Mouse (Mus musculus) WW6 (cell line): Measurements from ENCODE around the gene Klk1b16.
"Not testable (repeated sequence)": the region's sequence is repeated elsewhere in the genome, so short reads cannot be mapped to it uniquely, and the experiment has no call there.

Experiments
- DNase-seq: peaks from one replicate; pipeline ENCODE4 v3.0.0-alpha.2; 2013; ENCODE audit warnings: low read depth, low spot score

Klk1b16 gene

DNA sequence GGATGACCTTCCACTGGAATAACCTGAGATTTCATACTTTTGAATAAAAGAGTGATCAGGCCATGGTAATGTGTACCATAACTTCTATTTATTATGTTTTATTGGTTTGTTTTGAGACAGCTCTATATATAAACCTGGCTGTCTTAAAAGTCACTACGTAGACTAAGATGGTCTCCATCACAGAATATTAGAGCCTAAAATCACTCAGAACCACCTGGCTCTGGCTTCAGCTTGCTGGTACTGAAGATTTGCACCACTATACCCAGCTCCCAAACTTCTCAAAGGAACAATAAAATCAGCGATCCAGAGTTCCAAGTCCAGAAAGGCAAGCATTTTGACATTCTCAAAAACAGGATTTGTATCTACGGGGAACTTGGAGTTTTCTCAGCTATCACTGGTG lies at the start of gene Klk1b16:
TSS of gene Klk1b16 (plus strand) at position 301 of the 400 bp plus-strand sequence.
- DNase-seq = no peak

DNA sequence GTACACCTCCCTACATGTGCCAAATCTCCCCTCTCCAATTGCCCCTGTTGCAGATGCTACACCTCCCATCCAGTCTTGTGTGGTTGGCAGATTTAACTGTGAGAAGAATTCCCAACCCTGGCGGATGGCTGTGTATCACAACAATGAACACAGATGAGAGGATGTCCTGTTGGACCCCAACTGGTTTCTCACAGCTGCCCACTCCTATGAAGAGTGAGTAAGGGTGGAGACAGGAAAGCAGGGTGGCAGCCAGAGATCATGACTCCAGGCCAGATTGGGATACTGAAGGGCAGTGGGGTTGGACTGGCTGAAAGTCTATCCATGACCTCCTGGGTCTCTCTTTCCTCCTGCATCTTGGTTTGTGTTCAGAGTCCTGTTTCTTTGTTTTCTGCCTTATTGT lies 40.5 kb upstream of the Klk1b16 start:
- DNase-seq = no peak

DNA sequence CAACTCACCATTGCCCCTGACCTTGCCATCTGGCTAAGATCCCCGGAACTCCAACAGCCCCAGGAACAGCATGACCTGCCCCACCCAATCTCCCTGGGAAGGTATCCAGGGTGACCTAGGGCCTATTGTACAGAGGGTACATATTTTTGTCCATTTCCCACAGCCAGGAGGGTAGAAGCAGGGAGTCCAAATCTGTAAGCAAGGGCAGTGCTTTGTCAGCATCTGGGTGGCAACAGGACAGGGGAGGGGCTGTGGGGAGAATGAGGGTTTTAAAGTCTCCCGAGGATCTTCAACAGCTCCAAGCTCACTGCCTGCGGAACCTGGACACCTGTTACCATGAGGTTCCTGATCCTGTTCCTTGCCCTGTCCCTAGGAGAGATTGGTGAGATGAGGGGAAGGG lies 34.5 kb upstream of the Klk1b16 start, which contains the start of gene Klk1b21:
TSS of gene Klk1b21 (plus strand) at position 301 of the 400 bp plus-strand sequence.
- DNase-seq = not testable (repeated sequence)

DNA sequence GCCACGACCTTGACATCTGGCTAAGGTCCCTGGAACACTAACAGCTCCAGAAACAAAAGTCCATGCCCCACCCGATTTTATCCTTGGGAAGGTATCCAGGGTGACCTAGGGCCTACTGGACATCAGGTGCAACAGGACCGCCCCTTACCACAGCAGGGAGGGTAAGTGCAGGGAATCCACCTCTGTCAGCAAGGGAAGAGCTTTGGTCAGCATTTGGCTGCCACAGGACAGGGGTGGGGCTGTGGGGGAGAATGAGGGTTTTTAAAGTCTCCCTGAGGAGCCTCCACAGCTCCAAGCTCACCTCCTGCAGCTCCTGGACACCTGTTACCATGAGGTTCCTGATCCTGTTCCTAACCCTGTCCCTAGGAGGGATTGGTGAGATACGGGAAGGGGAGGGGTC lies 24.2 kb upstream of the Klk1b16 start, which contains the start of gene Klk1b22:
TSS of gene Klk1b22 (plus strand) at position 301 of the 400 bp plus-strand sequence.
- DNase-seq = no peak

DNA sequence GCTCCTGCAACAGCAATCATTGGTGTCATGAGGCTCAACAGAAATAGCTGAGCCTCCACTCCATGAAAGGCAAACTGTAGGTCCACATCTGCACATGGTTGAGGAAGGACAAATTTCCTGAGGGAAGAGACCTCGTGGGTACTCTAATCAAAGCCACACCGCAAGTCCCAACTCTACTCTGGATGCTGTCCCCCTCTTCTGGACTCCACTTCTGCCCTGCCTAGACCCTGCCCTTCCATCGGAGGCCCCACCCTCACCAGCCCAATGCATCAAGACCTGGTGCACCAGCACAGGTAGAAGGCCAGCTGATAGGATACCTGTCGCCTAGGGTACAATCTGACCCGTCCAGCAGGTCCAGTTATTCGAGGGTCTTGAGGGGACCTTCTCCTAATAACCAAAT lies 13.1 kb upstream of the Klk1b16 start:
- no peak for DNase-seq

DNA sequence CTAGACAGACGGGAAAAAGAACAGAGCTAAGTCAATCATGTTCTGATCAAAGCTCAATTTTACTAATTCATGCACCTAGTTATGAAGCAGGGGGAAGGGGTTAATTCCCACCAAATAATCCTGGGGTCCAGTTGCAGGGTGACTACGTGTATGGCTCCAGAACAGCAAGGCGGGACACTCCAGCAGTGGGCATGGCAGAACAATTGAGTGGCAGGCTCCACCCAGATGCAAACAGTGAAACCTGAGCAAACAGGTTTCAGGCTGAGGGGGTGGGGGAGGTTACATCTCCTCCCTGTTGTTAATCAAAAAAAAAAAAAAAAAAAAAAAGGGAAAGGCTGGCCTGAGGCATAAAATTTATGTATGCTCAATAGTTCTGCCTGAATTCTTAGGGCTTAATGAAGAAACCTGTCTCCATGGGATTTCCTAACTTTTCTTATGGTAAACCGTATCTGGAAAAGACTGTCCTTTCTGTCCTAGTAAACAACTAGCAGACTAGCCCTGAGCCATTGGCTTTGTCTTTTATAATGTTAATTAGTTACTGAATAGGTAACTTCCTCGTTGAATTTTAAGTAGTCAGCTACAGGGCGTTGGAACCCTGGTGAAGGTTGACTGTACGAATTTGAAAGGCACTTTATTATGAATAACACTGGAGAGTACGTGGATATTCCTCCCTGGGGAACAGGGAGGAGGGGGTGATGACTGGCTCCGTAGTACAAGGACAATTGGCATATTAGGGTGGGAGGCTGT lies 42.9 kb downstream of the Klk1b16 start:
- DNase-seq = no peak

DNA sequence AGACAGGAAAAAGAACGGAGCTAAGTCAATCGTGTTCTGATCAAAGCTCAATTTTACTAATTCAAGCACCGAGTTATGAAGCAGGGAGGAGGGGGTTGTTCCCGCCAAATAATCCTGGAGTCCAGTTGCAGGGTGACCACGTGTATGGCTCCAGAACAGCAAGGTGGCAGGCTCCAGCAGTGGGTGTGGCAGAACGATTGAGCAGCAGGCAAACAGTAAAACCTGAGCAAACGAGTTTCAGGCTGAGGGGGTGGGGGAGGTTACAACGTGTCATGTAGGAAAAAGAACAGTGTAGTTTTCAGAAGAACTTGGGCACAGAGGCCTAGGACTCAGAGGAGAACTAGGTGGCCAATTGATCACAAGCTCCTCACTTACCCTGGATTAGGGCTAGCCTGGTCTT lies 49.9 kb downstream of the Klk1b16 start:
- DNase-seq = not testable (repeated sequence)

DNA sequence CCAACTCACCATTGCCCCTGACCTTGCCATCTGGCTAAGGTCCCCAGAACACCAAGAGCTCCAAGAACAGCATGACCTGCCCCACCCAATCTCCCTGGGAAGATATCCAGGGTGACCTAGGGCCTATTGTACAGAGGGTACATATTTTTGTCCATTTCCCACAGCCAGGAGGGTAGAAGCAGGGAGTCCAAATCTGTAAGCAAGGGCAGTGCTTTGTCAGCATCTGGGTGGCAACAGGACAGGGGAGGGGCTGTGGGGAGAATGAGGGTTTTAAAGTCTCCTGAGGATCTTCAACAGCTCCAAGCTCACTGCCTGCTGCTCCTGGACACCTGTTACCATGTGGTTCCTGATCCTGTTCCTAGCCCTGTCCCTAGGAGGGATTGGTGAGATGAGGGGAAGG lies 51.4 kb downstream of the Klk1b16 start, which contains the start of gene Klk1b24:
TSS of gene Klk1b24 (plus strand) at position 301 of the 400 bp plus-strand sequence.
- not testable (repeated sequence) for DNase-seq
